Mouse (Mus musculus) lung, postnatal 0 days (tissue): ENCODE data around the gene Tnfrsf19.

Experiments used
- CTCF ChIP-seq: IDR thresholded peaks from 2 replicates; pipeline ENCODE4 v1.5.1; 2016; ENCODE audit warnings: antibody characterized with exemption, mild to moderate bottlenecking
- EP300 ChIP-seq: IDR thresholded peaks from 2 replicates; pipeline ENCODE4 v1.6.1; 2016; ENCODE audit warnings: antibody characterized with exemption, mild to moderate bottlenecking, control low read depth

- TF ChIP-seq CTCF (no peak), EP300 (no peak)
Measured at GRCm38 (mm10) chr14:60984266-60984665, 62.0 kb downstream of the Tnfrsf19 start.
